Mouse (Mus musculus) CD4-positive, CD25-positive, alpha-beta regulatory T cell, adult 9 weeks (primary cell): ENCODE results near the gene Rpl18. TPM values are rescaled to one million over a fixed set of nuclear protein-coding genes. Genes with fewer than 3 reads are reported as not detected.

Experiments used
- polyA plus RNA-seq: library from polyadenylated mRNA; unstranded; fragments of 100-300 nt; shearing (Covaris generic); gene quantifications from one replicate; pipeline ENCODE4 v1.2.1, GENCODE M21; 2017

Gene Rpl18
- 2,128 TPM for polyA plus RNA-seq

DNA sequence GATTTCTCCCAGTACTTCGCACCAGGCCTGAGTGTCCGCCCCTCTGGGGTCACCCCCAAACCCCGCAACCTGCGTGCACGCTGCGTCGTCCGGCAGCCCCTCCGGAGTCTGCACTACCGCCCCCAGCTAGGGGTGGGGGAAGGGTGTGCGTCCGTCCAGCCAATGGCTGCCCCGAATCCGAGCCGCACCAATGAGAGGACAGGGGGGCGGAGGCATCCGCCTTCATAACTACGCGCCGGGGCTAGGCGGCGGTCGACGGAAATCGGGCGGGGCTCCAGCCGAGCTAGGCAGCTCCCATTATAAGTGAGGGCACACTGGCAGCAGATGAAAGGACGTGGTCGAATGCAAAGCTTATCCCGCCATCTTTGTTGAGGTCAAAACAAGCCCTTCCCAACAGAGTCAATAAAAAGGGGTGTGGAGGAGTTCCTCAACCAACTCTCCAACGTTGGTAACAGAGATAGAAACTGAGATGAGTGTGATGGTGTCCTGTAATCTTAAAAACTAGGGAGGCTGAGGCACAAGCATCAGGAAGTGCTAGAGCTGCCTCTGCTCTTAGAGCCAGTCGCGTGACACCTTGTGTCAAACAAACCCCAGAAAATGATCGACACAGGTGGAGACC lies at the start of gene Rpl18:
Gene Rpl18 (plus strand): TSS at position 368 of the 619 bp plus-strand sequence.

DNA sequence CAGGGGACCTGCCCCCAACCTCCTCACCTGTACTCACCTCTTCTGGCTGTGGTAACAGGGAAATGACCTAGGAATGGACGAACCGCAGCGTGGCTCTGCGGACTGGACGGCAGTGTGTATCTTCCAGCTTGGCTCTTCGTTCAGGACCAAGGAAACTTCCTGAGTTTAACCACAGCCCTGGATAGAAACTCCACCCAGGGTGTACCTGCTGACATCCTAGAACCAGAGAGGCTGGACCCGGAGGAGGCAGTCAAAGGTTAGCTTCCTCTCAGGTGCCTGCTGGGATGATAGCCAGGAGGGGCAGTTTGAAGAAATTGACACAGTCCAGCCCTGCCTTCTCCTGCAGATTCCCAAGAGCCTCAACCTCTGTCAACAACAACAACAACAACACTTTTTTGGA lies 49.1 kb upstream of the Rpl18 start, which contains the start of gene Fut2:
Gene Fut2 (minus strand): TSS at position 234 of the 400 bp plus-strand sequence.

DNA sequence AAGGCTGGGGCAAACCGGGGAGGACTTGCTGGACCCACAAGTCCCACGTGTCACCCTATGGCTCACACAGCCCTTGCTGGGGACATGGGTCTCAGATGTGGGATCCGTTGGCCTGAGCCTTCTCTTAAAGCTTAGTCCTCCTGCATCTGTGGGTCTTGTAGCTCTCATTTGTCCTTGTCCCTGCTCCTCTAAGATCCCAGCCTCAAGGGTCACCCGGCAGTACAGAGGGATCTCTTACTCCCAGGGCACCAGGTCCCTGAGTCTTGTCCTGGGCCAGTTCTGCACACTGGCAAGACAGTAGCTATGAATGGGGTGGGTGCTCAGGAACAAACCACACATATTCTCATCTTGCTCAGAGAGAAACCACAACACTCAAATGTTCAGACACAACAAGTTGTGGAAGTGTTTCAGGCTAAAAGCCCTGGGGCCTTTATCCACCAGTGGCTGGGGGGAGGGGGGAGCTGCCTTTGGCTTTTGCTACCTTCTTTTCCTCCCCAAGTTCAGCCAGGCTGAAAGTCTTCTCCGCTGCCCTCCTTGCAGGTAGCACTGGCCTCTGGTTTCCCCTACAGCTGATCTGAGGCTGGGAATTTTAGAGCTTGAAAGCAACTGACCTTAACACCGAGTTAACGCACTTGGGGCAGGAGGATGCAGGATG lies 31.7 kb upstream of the Rpl18 start, which contains the start of gene Ntn5:
Gene Ntn5 (plus strand): TSS at position 627 of the 655 bp plus-strand sequence.

DNA sequence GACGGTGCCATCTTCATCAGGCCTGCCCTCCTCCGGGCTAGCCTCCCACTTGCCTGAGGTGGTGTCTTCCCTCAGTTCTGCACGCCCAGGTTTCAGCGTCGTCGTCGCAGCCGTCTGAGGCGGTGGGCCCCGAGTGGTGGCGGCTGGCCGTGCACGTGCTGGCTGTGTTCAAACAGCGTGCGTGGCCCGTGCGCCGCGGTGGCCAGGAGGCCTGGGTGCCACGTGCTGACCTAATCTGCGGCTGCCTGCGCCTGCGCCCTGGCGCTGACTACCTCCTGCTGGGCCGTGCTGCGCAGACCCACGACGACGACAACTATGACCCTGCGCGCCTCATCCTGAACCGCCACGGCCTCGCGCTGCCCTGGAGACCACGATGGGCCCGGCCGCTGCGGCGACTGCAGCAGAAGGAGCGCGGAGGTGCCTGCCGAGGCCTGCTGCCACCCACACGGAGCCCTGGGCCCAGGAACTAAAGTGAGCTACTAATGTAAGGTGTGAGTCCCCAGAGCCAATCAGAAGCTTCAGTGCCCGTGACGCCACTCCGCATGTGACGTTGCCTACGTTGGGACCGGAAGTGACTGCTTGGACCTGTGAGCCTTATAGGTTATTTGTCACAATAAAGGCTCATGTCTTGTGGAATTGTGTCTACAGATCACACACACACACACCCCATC lies 21.2 kb upstream of the Rpl18 start, which contains the start of gene Sec1:
Gene Sec1 (minus strand): TSS at position 482 of the 671 bp plus-strand sequence.

DNA sequence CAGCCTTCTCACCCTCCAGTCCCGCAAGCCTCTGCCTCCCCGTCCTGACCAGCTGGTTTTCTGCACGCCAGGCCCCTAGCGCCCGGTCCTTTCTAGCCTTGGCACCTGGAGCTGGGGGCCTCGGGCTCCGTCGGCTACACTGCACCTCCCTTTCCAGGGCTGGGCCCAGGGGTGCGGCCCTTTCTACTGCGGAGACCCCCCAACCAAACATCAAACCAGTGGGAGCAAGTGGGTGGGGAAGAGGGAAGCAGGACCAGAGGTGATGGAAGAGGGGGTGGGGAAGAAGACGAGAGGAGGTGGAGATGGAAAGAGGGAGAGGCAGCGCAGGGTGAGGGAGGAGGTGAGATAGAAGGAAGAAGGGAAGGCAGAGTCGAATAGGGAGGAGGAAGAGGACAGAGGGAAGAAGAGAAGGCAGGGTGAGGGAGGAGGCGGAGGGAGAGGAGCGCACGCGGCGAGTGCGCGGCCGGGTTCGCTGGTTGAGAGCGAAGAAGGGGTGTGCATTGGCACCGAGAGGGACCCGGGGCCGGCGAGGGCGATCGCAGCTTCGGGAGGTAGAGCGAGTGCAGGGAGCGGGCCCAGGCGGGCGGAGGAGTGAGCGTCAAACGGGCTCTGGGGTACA lies 15.6 kb upstream of the Rpl18 start, which contains the start of gene Car11:
Gene Car11 (plus strand): TSS at position 321 of the 619 bp plus-strand sequence.

GRCm38 (mm10) chr7:45704730-45705442 lies 10.4 kb upstream of the Rpl18 start, which contains the start of gene Dbp:
Dbp (plus strand) TSS chr7:45705088.

GRCm38 (mm10) chr7:45717918-45718297 lies 2.7 kb downstream of the Rpl18 start, which contains the start of gene Sphk2:
Sphk2 (minus strand) TSS chr7:45718002.

GRCm38 (mm10) chr7:45720413-45721233 lies 5.4 kb downstream of the Rpl18 start, which contains the start of gene Fam83e:
Fam83e (plus strand) TSS chr7:45721212.

DNA sequence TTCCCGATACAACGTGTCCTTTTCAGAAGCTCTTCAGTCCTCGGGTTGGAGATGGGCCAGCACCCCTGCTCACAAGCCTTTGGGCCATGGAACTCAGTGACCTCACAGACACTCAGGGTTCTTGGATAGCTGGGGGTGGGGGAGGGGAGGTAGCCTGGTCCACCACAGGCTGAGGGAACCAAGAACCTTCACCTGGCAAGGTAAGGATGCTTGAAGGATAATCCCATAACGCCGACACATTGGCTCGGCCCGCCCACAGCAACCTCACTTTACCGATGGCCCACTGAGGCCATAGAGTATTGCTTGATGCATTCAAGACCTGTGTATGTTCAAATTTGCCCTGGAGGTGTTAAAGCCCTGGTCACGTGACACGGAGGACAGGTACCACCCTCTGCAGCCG lies 10.5 kb downstream of the Rpl18 start, which contains the start of gene Spaca4:
Gene Spaca4 (minus strand): TSS at position 101 of the 400 bp plus-strand sequence.

Other genes with a start within 250 kb of the Rpl18 start
- gene Bax, start 248.6 kb upstream of the Rpl18 start, polyA plus RNA-seq = 228 TPM
- 1.4 TPM for gene Tulp2, start 233.6 kb upstream of the Rpl18 start, polyA plus RNA-seq
- gene Gm45808, start 228.6 kb upstream of the Rpl18 start, polyA plus RNA-seq = 0.68 TPM
- gene Dhdh, start 226.7 kb upstream of the Rpl18 start, polyA plus RNA-seq = 0.88 TPM
- 262 TPM for gene Nucb1, start 205.1 kb upstream of the Rpl18 start, polyA plus RNA-seq
- gene Ppp1r15a, start 189.2 kb upstream of the Rpl18 start, polyA plus RNA-seq = 74.3 TPM
- gene Plekha4, start 189.1 kb upstream of the Rpl18 start, polyA plus RNA-seq = 1.0 TPM
- 1.2 TPM for gene Hsd17b14, start 160.6 kb upstream of the Rpl18 start, polyA plus RNA-seq
- gene Bcat2, start 145.3 kb upstream of the Rpl18 start, polyA plus RNA-seq = 84.3 TPM
- gene Fgf21, start 100.0 kb upstream of the Rpl18 start, polyA plus RNA-seq = not detected
- gene Fut1, start 98.2 kb upstream of the Rpl18 start, polyA plus RNA-seq = not detected
- gene Izumo1, start 93.6 kb upstream of the Rpl18 start, polyA plus RNA-seq = not detected
- 0.51 TPM for gene Rasip1, start 88.0 kb upstream of the Rpl18 start, polyA plus RNA-seq
- 1.3 TPM for gene Mamstr, start 75.5 kb upstream of the Rpl18 start, polyA plus RNA-seq
- 0.25 TPM for gene Fut2, start 49.1 kb upstream of the Rpl18 start, polyA plus RNA-seq
- gene Ntn5, start 31.4 kb upstream of the Rpl18 start, polyA plus RNA-seq = not detected
- 0.16 TPM for gene Sec1, start 21.1 kb upstream of the Rpl18 start, polyA plus RNA-seq
- gene Car11, start 15.6 kb upstream of the Rpl18 start, polyA plus RNA-seq = 8.2 TPM
- gene Dbp, start 10.4 kb upstream of the Rpl18 start, polyA plus RNA-seq = 11.2 TPM
- 40.0 TPM for gene Sphk2, start 2.5 kb downstream of the Rpl18 start, polyA plus RNA-seq
- gene Fam83e, start 5.8 kb downstream of the Rpl18 start, polyA plus RNA-seq = 0.35 TPM
- not detected for gene Spaca4, start 10.4 kb downstream of the Rpl18 start, polyA plus RNA-seq
- gene Lmtk3, start 68.3 kb downstream of the Rpl18 start, polyA plus RNA-seq = 0.07 TPM
- gene Sult2b1, start 69.2 kb downstream of the Rpl18 start, polyA plus RNA-seq = 3.8 TPM
- gene Cyth2, start 99.1 kb downstream of the Rpl18 start, polyA plus RNA-seq = 25.0 TPM
- 0.11 TPM for gene Kcnj14, start 109.3 kb downstream of the Rpl18 start, polyA plus RNA-seq
- gene Grwd1, start 115.5 kb downstream of the Rpl18 start, polyA plus RNA-seq = 43.8 TPM
- 109 TPM for gene Kdelr1, start 157.3 kb downstream of the Rpl18 start, polyA plus RNA-seq
- gene Grin2d, start 162.9 kb downstream of the Rpl18 start, polyA plus RNA-seq = 0.12 TPM
- 0.68 TPM for gene Syngr4, start 181.3 kb downstream of the Rpl18 start, polyA plus RNA-seq
- 9.2 TPM for gene Tmem143, start 181.5 kb downstream of the Rpl18 start, polyA plus RNA-seq
- gene Emp3, start 205.9 kb downstream of the Rpl18 start, polyA plus RNA-seq = 777 TPM
- gene Ccdc114, start 208.6 kb downstream of the Rpl18 start, polyA plus RNA-seq = 2.3 TPM